Mouse (Mus musculus): ENCODE measurements at regions not wholly inside any gene's neighbourhood (a gene's known extent, or its start where the extent isn't known, plus 50 kb on each side); places are given as distances from the start of the nearest gene placed in this dataset.

DNA sequence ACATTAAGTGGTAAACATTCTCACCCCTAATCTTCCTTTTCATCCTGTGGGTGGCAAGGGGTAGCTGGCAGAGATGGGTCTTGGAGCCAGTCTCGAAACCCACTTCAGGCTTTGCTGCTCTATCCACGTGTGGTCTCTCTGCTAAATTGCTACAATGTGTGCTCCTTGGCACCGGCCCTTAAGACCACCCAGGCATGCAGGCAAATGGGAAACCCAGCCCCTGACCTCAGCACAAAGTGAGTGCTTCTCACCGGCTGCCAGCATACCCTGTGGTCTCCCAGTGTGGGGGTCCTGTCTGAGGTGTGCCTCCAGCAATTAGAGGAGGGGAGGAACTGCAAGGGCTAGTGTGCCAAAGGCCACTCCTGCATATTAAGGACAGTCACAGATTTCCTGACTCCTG, 238.5 kb upstream of the Gm21798 start:
- no peaks in the 10 kb centered on the region for H3K36me3 ChIP-seq (ENCODE audit: control insufficient read depth in 1 of 2, insufficient read depth in 2 of 2, low read length in 2 of 2)
- H3K27me3 ChIP-seq (ENCODE audit: control insufficient read depth in 1 of 2, insufficient read depth in 2 of 2, low read length in 2 of 2) = no peaks in the 10 kb centered on the region; a peak in 3 of 4 replicates
- H3K4me3 ChIP-seq (ENCODE audit: control insufficient read depth in 1 of 2, insufficient read depth in 1 of 2, low read depth in 2 of 2, low read length in 2 of 2) = no peak overlapping the region
- DNase-seq (ENCODE audit: low read depth, low spot score) = no peak
- H3K27ac ChIP-seq (ENCODE audit: control insufficient read depth, low read depth, low read length) = no peak overlapping the region
- no peaks in the 10 kb centered on the region for H3K9me3 ChIP-seq (replicated peaks; ENCODE audit: insufficient read depth, low read length)
- H3K4me1 ChIP-seq (ENCODE audit: control insufficient read depth in 1 of 2, insufficient read depth in 2 of 2, low read length in 2 of 2) = no peaks in the 10 kb centered on the region
- H3K9ac ChIP-seq (ENCODE audit: control insufficient read depth, low read depth, low read length, poor library complexity, severe bottlenecking) = no peak overlapping the region
- no peaks in the 10 kb centered on the region for H3K79me2 ChIP-seq (ENCODE audit: control insufficient read depth, insufficient read depth, low read length, poor library complexity)
- TF ChIP-seq MYB (IDR thresholded peaks at IDR 0.05; ENCODE audit: low read depth, low read length) (no peak), MEF2A (IDR thresholded peaks at IDR 0.05; ENCODE audit: extremely low read depth, insufficient replicate concordance, low read depth, low read length, poor library complexity, severe bottlenecking) (no peak), CHD2 (IDR thresholded peaks at IDR 0.05; ENCODE audit: low read length) (no peak), SIN3A (IDR thresholded peaks at IDR 0.05; ENCODE audit: low read length) (no peak), CTCF (IDR thresholded peaks at IDR 0.05 in 2 of 3, conservative IDR thresholded peaks at IDR 0.05 in 1 of 3; ENCODE audit: control insufficient read depth in 1 of 3, insufficient read depth in 1 of 3, low read depth in 2 of 3, low read length in 3 of 3, poor library complexity in 1 of 3, severe bottlenecking in 1 of 3) (no peak), CHD1 (IDR thresholded peaks at IDR 0.05; ENCODE audit: low read depth, low read length) (no peak), RCOR1 (IDR thresholded peaks at IDR 0.05; ENCODE audit: low read depth, low read length) (no peak), POLR2AphosphoS5 (IDR thresholded peaks at IDR 0.05; ENCODE audit: borderline replicate concordance, low read depth, low read length) (no peak), ZMIZ1 (IDR thresholded peaks at IDR 0.05; ENCODE audit: low read depth, low read length) (no peak), UBTF (IDR thresholded peaks at IDR 0.05; ENCODE audit: borderline replicate concordance, insufficient read depth, low read depth, low read length) (no peak), HCFC1 (IDR thresholded peaks at IDR 0.05; ENCODE audit: low read depth, low read length) (no peak), MAFK (IDR thresholded peaks at IDR 0.05; ENCODE audit: borderline replicate concordance, low read depth, low read length) (no peak), ZNF384 (IDR thresholded peaks at IDR 0.05; ENCODE audit: low read depth, low read length) (no peak), SMC3 (IDR thresholded peaks at IDR 0.05; ENCODE audit: low read depth, low read length) (no peak)

DNA sequence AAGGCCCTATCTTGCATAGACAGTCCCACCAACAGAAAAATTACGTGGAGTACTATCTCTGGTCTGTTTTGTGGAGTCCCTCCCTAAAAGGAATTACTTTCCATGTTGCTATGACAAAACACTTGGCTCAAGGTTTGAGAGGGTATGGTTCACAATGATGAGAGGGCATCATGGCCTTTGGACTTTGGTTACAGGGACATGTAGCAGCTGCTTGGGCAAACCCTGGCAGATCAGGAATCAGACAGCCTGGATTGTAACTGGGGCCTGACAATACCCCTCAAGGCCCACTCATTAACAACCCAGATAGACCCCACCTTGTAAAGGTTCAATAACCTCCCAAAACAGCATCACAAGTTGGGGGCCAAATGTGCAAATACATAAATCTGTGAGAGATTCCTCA, 237.0 kb upstream of the Gm21798 start:
- H3K9me3 ChIP-seq (replicated peaks; ENCODE audit: insufficient read depth, low read length) = no peaks in the 10 kb centered on the region
- no peaks in the 10 kb centered on the region for H3K4me1 ChIP-seq (ENCODE audit: control insufficient read depth in 1 of 2, insufficient read depth in 2 of 2, low read length in 2 of 2)
- H3K9ac ChIP-seq (ENCODE audit: control insufficient read depth, low read depth, low read length, poor library complexity, severe bottlenecking) = no peak overlapping the region
- H3K79me2 ChIP-seq (ENCODE audit: control insufficient read depth, insufficient read depth, low read length, poor library complexity) = no peaks in the 10 kb centered on the region
- H3K27me3 ChIP-seq (ENCODE audit: control insufficient read depth in 1 of 2, insufficient read depth in 2 of 2, low read length in 2 of 2) = no peaks in the 10 kb centered on the region; a peak in 1 of 4 replicates
- TF ChIP-seq ELF1 (IDR thresholded peaks at IDR 0.05; ENCODE audit: low read depth, low read length) (no peak), E2F4 (IDR thresholded peaks at IDR 0.05; ENCODE audit: borderline replicate concordance, low read depth, low read length) (no peak), SIN3A (IDR thresholded peaks at IDR 0.05; ENCODE audit: low read length) (no peak), TCF12 (IDR thresholded peaks at IDR 0.05; ENCODE audit: low read depth, low read length) (no peak)
- no peak overlapping the region for H3K27ac ChIP-seq (ENCODE audit: control insufficient read depth, low read depth, low read length)
- no peak for DNase-seq (ENCODE audit: low read depth, low spot score)
- H3K36me3 ChIP-seq (ENCODE audit: control insufficient read depth in 1 of 2, insufficient read depth in 2 of 2, low read length in 2 of 2) = no peaks in the 10 kb centered on the region
- H3K4me3 ChIP-seq (ENCODE audit: control insufficient read depth in 1 of 2, insufficient read depth in 1 of 2, low read depth in 2 of 2, low read length in 2 of 2) = no peak overlapping the region

All from MEL (cell line).